Mouse (Mus musculus) embryonic facial prominence, embryonic 15.5 days (tissue): ENCODE measurements at regions not wholly inside any gene's neighbourhood (a gene's known extent, or its start where the extent isn't known, plus 50 kb on each side); places are given as distances from the start of the nearest gene placed in this dataset.

Experiments
- ATAC-seq: fragments of 200-750 bp; cut with Nextera tagmentation; 2 replicates; pipeline ENCODE4 v1.8.0; 2017; ENCODE audit warnings: low read depth, moderate TSS enrichment; ENCODE audit not compliant: insufficient number of reproducible peaks, low FRiP score, low TSS enrichment
- H3K27ac ChIP-seq: fragments of 300-500 bp; sonication (generic); replicated peaks from 2 replicates; pipeline ENCODE4 v1.5.1; 2015; ENCODE audit warnings: mild to moderate bottlenecking, inconsistent platforms
- H3K27me3 ChIP-seq: fragments of 300-500 bp; sonication (generic); 2 replicates; pipeline ENCODE4 v1.6.1; 2015; ENCODE audit warnings: inconsistent platforms
- H3K36me3 ChIP-seq: fragments of 300-500 bp; sonication (generic); 2 replicates; pipeline ENCODE4 v1.6.1; 2015; ENCODE audit warnings: mild to moderate bottlenecking, inconsistent platforms
- H3K4me1 ChIP-seq: fragments of 300-500 bp; sonication (generic); 2 replicates; pipeline ENCODE4 v1.6.1; 2015; ENCODE audit warnings: inconsistent platforms
- H3K4me2 ChIP-seq: fragments of 300-500 bp; sonication (generic); replicated peaks from 2 replicates; pipeline ENCODE4 v1.6.1; 2015; ENCODE audit warnings: mild to moderate bottlenecking, inconsistent platforms
- H3K4me3 ChIP-seq: fragments of 300-500 bp; sonication (generic); replicated peaks from 2 replicates; pipeline ENCODE4 v1.5.1; 2015; ENCODE audit warnings: mild to moderate bottlenecking, inconsistent platforms
- H3K9ac ChIP-seq: fragments of 300-500 bp; sonication (generic); 2 replicates; pipeline ENCODE4 v1.6.1; 2015; ENCODE audit warnings: inconsistent platforms
- H3K9me3 ChIP-seq: fragments of 300-500 bp; sonication (generic); replicated peaks from 2 replicates; pipeline ENCODE4 v1.6.1; 2016; ENCODE audit warnings: inconsistent platforms
- WGBS: fragments of 180-500 bp; shearing (Covaris S2); methylation state at CpG from one replicate; pipeline ENCODE4 v1.1.7; 2015; 5-methylcytosine and 5-hydroxymethylcytosine counted together

DNA sequence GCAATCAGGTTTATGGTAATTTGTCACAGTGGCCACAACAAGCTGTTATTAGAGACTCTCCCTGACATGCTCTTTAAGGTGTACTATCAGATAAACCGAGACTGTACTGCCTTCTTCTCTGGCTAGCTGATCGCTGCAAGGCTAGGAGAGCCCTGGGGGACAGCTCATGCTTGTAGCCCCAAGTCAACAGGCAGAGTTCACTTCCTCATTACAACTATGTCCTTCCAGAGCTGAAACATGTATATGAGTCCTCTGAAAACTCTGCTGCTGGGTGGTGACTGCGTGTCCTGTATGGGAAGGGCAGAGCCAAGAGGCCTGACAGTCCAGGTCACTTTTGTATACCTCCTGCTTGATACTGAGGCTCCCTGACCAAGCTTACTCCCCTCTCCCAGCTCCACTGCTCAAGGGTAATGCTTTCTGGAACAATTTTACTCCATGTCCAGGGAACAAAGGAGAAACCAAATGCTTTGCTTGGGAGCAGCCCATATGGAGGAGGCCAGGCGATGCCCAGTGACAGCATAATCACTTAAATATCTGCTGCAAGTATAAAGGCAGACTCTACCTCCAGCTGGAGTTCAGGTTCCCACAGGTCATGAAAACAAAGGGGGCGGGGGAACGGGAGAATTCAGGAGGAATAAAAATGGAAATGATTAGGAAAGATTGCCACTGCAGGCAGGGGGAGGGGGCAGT lies 284.3 kb downstream of the Bcl11a start:
- H3K36me3 ChIP-seq = no peaks in the 10 kb centered on the region
- no peak overlapping the region for H3K4me3 ChIP-seq
- peaks cover 12% of the 10 kb centered on the region for H3K4me1 ChIP-seq
- H3K27me3 ChIP-seq = no peaks in the 10 kb centered on the region
- H3K27ac ChIP-seq = no peak overlapping the region
- no peak; the same call in 1 of the 2 replicates for ATAC-seq
- WGBS = 31% methylated on average over 6 of the region's 6 CpGs
- no peak overlapping the region for H3K9ac ChIP-seq
- no peak overlapping the region for H3K4me2 ChIP-seq
- H3K9me3 ChIP-seq = no peaks in the 10 kb centered on the region

GRCm38 (mm10) chr11:24362688-24363035 lies 284.8 kb downstream of the Bcl11a start:
- peaks cover 12% of the 10 kb centered on the region for H3K4me1 ChIP-seq
- H3K4me2 ChIP-seq = no peak overlapping the region
- no peak overlapping the region for H3K9ac ChIP-seq
- no peaks in the 10 kb centered on the region for H3K27me3 ChIP-seq
- no peaks in the 10 kb centered on the region for H3K9me3 ChIP-seq
- no peak overlapping the region for H3K27ac ChIP-seq
- WGBS = 57% methylated on average over 2 of the region's 2 CpGs
- no peak for ATAC-seq
- H3K36me3 ChIP-seq = no peaks in the 10 kb centered on the region
- no peak overlapping the region for H3K4me3 ChIP-seq

GRCm38 (mm10) chr11:24363418-24364364 lies 285.8 kb downstream of the Bcl11a start:
- Histone ChIP-seq H3K9ac (no peak overlapping the region), H3K27ac (no peak overlapping the region), H3K9me3 (no peaks in the 10 kb centered on the region), H3K4me2 (no peak overlapping the region), H3K27me3 (no peaks in the 10 kb centered on the region), H3K4me1 (peaks cover 12% of the 10 kb centered on the region), H3K36me3 (no peaks in the 10 kb centered on the region), H3K4me3 (no peak overlapping the region)
- WGBS = 52% methylated on average over 9 of the region's 9 CpGs
- ATAC-seq = no peak

DNA sequence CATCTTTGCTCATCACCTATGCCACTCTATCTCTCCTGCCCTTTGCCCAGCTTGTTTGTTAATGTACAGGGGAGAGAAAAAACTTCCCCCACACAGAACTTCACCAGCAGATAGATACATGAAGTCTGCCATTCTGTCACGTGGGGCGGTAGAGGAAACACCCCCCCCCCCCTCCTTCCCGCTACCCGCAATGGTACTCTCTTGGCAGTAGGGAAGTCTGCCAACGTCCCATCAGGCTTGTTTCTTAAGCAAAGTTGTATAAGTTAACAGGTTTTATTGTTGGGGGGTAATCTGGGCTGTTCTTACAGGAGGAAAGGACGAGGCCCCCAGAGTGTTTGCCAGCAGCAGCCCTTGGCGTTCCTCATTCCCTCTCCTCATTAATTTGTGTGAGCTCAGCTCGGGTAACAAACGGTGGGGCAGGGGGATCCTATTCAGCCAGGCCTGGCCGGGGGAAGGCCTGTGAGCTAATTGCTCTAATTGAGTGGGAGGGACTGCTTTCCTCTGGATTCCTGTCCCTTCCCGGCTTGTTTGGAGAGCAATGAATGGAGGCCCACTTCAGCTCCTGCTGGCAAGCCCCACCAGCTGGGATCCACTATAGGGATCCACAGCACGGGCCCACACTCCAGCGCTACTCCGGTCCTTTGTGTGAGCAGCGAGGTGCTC lies 292.5 kb downstream of the Bcl11a start:
- peak; percentile 40; the same call in 1 of the 2 replicates for ATAC-seq
- no peaks in the 10 kb centered on the region for H3K36me3 ChIP-seq
- H3K4me2 ChIP-seq = peak overlapping the region; percentile 32
- H3K4me1 ChIP-seq = peaks cover 41% of the 10 kb centered on the region
- peak overlapping the region; percentile 58 for H3K27ac ChIP-seq
- no peaks in the 10 kb centered on the region for H3K27me3 ChIP-seq
- no peaks in the 10 kb centered on the region for H3K9me3 ChIP-seq
- WGBS = 28% methylated on average over 15 of the region's 15 CpGs
- no peak overlapping the region for H3K9ac ChIP-seq
- no peak overlapping the region for H3K4me3 ChIP-seq

DNA sequence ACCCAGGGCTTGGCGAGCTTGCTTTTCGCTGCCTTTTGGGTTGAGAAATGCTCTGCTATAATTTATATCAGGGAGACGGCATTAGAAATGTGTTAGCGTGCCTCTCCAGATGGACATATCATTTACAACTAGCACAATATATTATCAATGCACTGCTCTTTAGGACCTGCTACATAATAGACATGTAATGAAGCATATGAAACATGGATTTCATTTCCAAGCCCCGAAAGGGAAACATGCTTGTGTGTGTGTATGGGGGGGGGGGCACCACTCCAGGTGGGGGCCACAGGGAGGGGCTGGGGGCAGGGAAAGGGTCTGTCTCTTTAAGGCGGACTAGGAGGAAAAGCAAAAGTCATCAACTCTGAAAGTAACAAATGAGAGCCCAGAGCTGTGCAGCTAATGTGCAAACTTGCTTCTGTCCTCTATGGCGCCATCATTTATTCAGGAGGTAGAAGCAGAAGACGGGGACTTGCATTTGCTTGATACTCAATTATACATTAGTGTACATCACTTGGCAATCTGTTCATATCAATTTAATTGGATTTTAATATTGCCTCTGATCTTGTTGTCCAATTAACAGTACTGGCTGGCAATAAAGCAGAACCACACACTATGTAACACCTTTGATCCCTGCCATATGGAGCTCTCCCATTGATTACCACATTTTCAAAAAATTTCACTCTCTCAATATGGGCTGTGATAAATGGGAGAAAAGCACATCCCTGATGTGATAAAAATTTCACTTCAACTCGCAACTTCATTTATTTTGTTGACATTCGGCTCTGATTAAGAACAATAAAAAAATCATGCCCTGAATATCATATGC lies 293.2 kb downstream of the Bcl11a start:
- Histone ChIP-seq H3K9ac (no peak overlapping the region), H3K4me3 (no peak overlapping the region)
- 50% methylated on average over 10 of the region's 10 CpGs for WGBS

GRCm38 (mm10) chr11:24371687-24371950 lies 293.8 kb downstream of the Bcl11a start:
- Histone ChIP-seq H3K9me3 (no peaks in the 10 kb centered on the region), H3K27ac (peak overlapping the region; percentile 17; the same call in 1 of the 2 replicates), H3K27me3 (no peaks in the 10 kb centered on the region), H3K9ac (no peak overlapping the region), H3K4me2 (peak overlapping the region; percentile 19), H3K4me1 (peaks cover 41% of the 10 kb centered on the region), H3K36me3 (no peaks in the 10 kb centered on the region), H3K4me3 (no peak overlapping the region)
- 19% methylated on average over 5 of the region's 5 CpGs for WGBS
- ATAC-seq = no peak

More for the DNA sequence above, 293.2 kb downstream of the Bcl11a start:
- Histone ChIP-seq H3K4me2 (peak overlapping the region; percentile 32), H3K27ac (peak overlapping the region; percentile 58), H3K4me1 (peaks cover 41% of the 10 kb centered on the region), H3K9me3 (no peaks in the 10 kb centered on the region), H3K27me3 (no peaks in the 10 kb centered on the region), H3K36me3 (no peaks in the 10 kb centered on the region)
- ATAC-seq = no peak

- Histone ChIP-seq H3K4me3 (no peak overlapping the region), H3K9me3 (no peaks in the 10 kb centered on the region), H3K36me3 (no peaks in the 10 kb centered on the region), H3K4me1 (peaks cover 41% of the 10 kb centered on the region), H3K4me2 (peak overlapping the region; percentile 19), H3K27me3 (no peaks in the 10 kb centered on the region), H3K9ac (no peak overlapping the region), H3K27ac (peak overlapping the region; percentile 63)
- ATAC-seq = 0 out of 2 replicates have a peak, but pooled peaks have one; percentile 52
- WGBS = 10% methylated on average over 8 of the region's 8 CpGs
Measured at GRCm38 (mm10) chr11:24371963-24372362, 294.1 kb downstream of the Bcl11a start.

DNA sequence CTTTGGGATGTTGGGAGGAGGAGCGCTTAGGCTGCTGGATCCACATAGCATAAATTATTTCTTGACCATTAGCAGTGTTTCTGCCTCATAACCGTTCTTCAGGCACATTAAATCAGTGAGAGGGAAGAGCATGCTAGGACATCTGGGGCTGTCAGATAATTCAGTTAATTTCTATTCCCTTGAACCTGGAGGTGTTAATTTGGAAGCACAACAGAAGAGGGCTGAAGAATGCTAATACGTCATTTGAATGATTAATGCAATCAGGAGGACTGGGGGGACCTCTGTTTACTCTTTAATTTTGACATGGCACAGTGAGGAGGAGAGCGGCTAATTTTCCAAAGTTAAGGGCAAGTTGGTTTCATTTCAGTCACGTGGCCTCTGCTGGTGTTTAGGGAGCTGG lies 294.8 kb downstream of the Bcl11a start:
- H3K27ac ChIP-seq = peak overlapping the region; percentile 63
- peaks cover 43% of the 10 kb centered on the region for H3K4me1 ChIP-seq
- 53% methylated on average over 5 of the region's 5 CpGs for WGBS

GRCm38 (mm10) chr11:24373301-24373700 lies 295.4 kb downstream of the Bcl11a start:
- no peaks in the 10 kb centered on the region for H3K27me3 ChIP-seq
- peaks cover 45% of the 10 kb centered on the region for H3K4me1 ChIP-seq
- ATAC-seq = no peak
- no peak overlapping the region for H3K9ac ChIP-seq
- no peak overlapping the region for H3K4me2 ChIP-seq
- no peaks in the 10 kb centered on the region for H3K36me3 ChIP-seq
- H3K4me3 ChIP-seq = no peak overlapping the region
- WGBS = 42% methylated on average over 4 of the region's 4 CpGs
- H3K9me3 ChIP-seq = no peaks in the 10 kb centered on the region
- H3K27ac ChIP-seq = no peak overlapping the region

More for the DNA sequence above, 294.8 kb downstream of the Bcl11a start:
- no peak for ATAC-seq
- H3K9ac ChIP-seq = no peak overlapping the region
- no peaks in the 10 kb centered on the region for H3K27me3 ChIP-seq
- H3K9me3 ChIP-seq = no peaks in the 10 kb centered on the region
- H3K36me3 ChIP-seq = no peaks in the 10 kb centered on the region
- no peak overlapping the region for H3K4me2 ChIP-seq
- no peak overlapping the region for H3K4me3 ChIP-seq

DNA sequence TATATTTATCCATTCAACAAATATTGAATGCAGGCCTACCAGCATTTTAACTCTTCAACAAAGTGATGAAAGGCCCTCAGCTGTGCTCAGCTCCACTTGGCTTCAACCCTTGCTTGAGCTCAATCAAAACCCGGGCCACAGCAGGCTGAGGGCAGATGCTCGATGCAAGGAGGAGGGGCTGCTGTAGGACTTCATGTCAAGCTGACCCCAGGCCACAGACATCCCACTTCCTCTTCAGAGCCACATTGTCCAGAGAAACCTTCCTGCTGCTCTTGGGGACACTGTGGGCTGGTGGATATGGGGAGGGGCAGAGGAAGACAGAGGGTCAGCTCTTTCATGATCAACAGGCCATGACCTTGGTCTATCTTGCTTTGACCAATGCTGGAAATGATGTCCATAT lies 299.7 kb downstream of the Bcl11a start:
- 30% methylated on average over 2 of the region's 2 CpGs for WGBS
- peaks cover 9% of the 10 kb centered on the region for H3K4me1 ChIP-seq
- H3K9ac ChIP-seq = no peak overlapping the region

More for the DNA sequence above, 299.7 kb downstream of the Bcl11a start:
- ATAC-seq = no peak
- Histone ChIP-seq H3K9me3 (no peaks in the 10 kb centered on the region), H3K36me3 (no peaks in the 10 kb centered on the region), H3K27ac (no peak overlapping the region), H3K27me3 (no peaks in the 10 kb centered on the region), H3K4me2 (no peak overlapping the region), H3K4me3 (no peak overlapping the region)
